Mouse (Mus musculus): ENCODE measurements around the gene Ehmt2. TPM values are rescaled to one million over a fixed set of nuclear protein-coding genes. Genes with fewer than 3 reads are reported as not detected.
"Not testable (repeated sequence)": the region's sequence is repeated elsewhere in the genome, so short reads cannot be mapped to it uniquely, and the experiment has no call there.

Ehmt2 gene
- total and polyA plus RNA-seq, 2 experiments from 2014 or later: 61.8 to 302 TPM

GRCm38 (mm10) chr17:34954831-34955230 is 56.6 kb downstream of the Ehmt2 start:
- Histone ChIP-seq H3K27ac (ENCODE audit: low read depth, low read length) (no peak overlapping the region), H3K27me3 (ENCODE audit: insufficient read depth, low read length) (no peaks in the 10 kb centered on the region; the same call in 1 of the 2 replicates), H3K4me3 (ENCODE audit: low read depth, low read length) (no peak overlapping the region), H3K36me3 (ENCODE audit: insufficient read depth) (peaks cover 6% of the 10 kb centered on the region), H3K9ac (no peak overlapping the region), H3K4me1 (ENCODE audit: insufficient read depth) (peaks cover 8% of the 10 kb centered on the region), H3K4me2 (ENCODE audit: low read depth) (no peak overlapping the region), H3K9me3 (ENCODE audit: low read length) (no peaks in the 10 kb centered on the region)
- DNase-seq: no peak
- no peak for ATAC-seq
- no peak for TF ChIP-seq CTCF (IDR thresholded peaks at IDR 0.05; ENCODE audit: low read depth)
- 82% methylated on average over 4 of the region's 4 CpGs for WGBS

GRCm38 (mm10) chr17:34955884-34956283 is 57.6 kb downstream of the Ehmt2 start:
- no peak for TF ChIP-seq CTCF (IDR thresholded peaks at IDR 0.05; ENCODE audit: low read depth)
- 83% methylated on average over 3 of the region's 3 CpGs for WGBS
- H3K27me3 ChIP-seq (ENCODE audit: insufficient read depth, low read length): peaks cover 3% of the 10 kb centered on the region; the same call in 1 of the 2 replicates
- H3K36me3 ChIP-seq (ENCODE audit: insufficient read depth): no peaks in the 10 kb centered on the region
- no peak overlapping the region for H3K9ac ChIP-seq
- no peak overlapping the region for H3K4me3 ChIP-seq (ENCODE audit: low read depth, low read length)
- H3K4me2 ChIP-seq (ENCODE audit: low read depth): no peak overlapping the region
- H3K4me1 ChIP-seq (ENCODE audit: insufficient read depth): peaks cover 1% of the 10 kb centered on the region; the same call in 1 of the 2 replicates
- no peak for DNase-seq
- no peaks in the 10 kb centered on the region for H3K9me3 ChIP-seq (ENCODE audit: low read length)
- H3K27ac ChIP-seq (ENCODE audit: low read depth, low read length): no peak overlapping the region
- ATAC-seq: no peak

GRCm38 (mm10) chr17:34956340-34956739 is 58.1 kb downstream of the Ehmt2 start:
- Histone ChIP-seq H3K4me1 (ENCODE audit: insufficient read depth) (no peaks in the 10 kb centered on the region), H3K4me3 (ENCODE audit: low read depth, low read length) (no peak overlapping the region), H3K9ac (no peak overlapping the region), H3K27me3 (ENCODE audit: insufficient read depth, low read length) (peaks cover 3% of the 10 kb centered on the region; the same call in 1 of the 2 replicates), H3K9me3 (ENCODE audit: low read length) (no peaks in the 10 kb centered on the region), H3K36me3 (ENCODE audit: insufficient read depth) (no peaks in the 10 kb centered on the region), H3K4me2 (ENCODE audit: low read depth) (no peak overlapping the region), H3K27ac (ENCODE audit: low read depth, low read length) (no peak overlapping the region)
- WGBS: 58% methylated on average over 1 of the region's 1 CpGs
- ATAC-seq: no peak
- DNase-seq: peak; percentile 30
- peak; percentile 59 for TF ChIP-seq CTCF (IDR thresholded peaks at IDR 0.05; ENCODE audit: low read depth)

GRCm38 (mm10) chr17:34957291-34957690 is 59.0 kb downstream of the Ehmt2 start:
- H3K4me3 ChIP-seq (ENCODE audit: low read depth, low read length); H3K9ac ChIP-seq; ATAC-seq; H3K27ac ChIP-seq (ENCODE audit: low read depth, low read length); H3K4me1 ChIP-seq (ENCODE audit: insufficient read depth); H3K27me3 ChIP-seq (ENCODE audit: insufficient read depth, low read length); H3K36me3 ChIP-seq (ENCODE audit: insufficient read depth); H3K9me3 ChIP-seq (ENCODE audit: low read length); H3K4me2 ChIP-seq (ENCODE audit: low read depth); DNase-seq: not testable (repeated sequence)
- 23% methylated on average over 32 of the region's 40 CpGs for WGBS

GRCm38 (mm10) chr17:34957966-34958365 is 59.7 kb downstream of the Ehmt2 start:
- not testable (repeated sequence) for ATAC-seq; H3K36me3 ChIP-seq (ENCODE audit: insufficient read depth); H3K4me2 ChIP-seq (ENCODE audit: low read depth); H3K4me1 ChIP-seq (ENCODE audit: insufficient read depth); H3K27ac ChIP-seq (ENCODE audit: low read depth, low read length); H3K4me3 ChIP-seq (ENCODE audit: low read depth, low read length); H3K9ac ChIP-seq; H3K9me3 ChIP-seq (ENCODE audit: low read length); H3K27me3 ChIP-seq (ENCODE audit: insufficient read depth, low read length); DNase-seq
- 33% methylated on average over 15 of the region's 40 CpGs for WGBS

GRCm38 (mm10) chr17:34958734-34959129 is 60.5 kb downstream of the Ehmt2 start:
- H3K4me1 ChIP-seq (ENCODE audit: insufficient read depth); H3K9me3 ChIP-seq (ENCODE audit: low read length); H3K27me3 ChIP-seq (ENCODE audit: insufficient read depth, low read length); H3K9ac ChIP-seq; ATAC-seq; H3K27ac ChIP-seq (ENCODE audit: low read depth, low read length); DNase-seq; H3K36me3 ChIP-seq (ENCODE audit: insufficient read depth): not testable (repeated sequence)
- 1% methylated on average over 23 of the region's 47 CpGs for WGBS
- Histone ChIP-seq H3K4me3 (ENCODE audit: low read depth, low read length) (peak overlapping the region; percentile 42), H3K4me2 (ENCODE audit: low read depth) (peak overlapping the region; percentile 62)

- not testable (repeated sequence) for H3K27me3 ChIP-seq (ENCODE audit: insufficient read depth, low read length); H3K4me1 ChIP-seq (ENCODE audit: insufficient read depth); H3K27ac ChIP-seq (ENCODE audit: low read depth, low read length); H3K36me3 ChIP-seq (ENCODE audit: insufficient read depth); H3K9me3 ChIP-seq (ENCODE audit: low read length); H3K9ac ChIP-seq
- peak within 1 kb of the TSS; percentile 62 for H3K4me2 ChIP-seq (ENCODE audit: low read depth)
- H3K4me3 ChIP-seq (ENCODE audit: low read depth, low read length): peak within 1 kb of the TSS; percentile 42
- DNase-seq (peak; percentile 70), ATAC-seq (peak; percentile 97)
- 1% methylated on average over 26 of the region's 32 CpGs for WGBS
These were observed 61.0 kb downstream of the Ehmt2 start, which contains the start of gene Hspa1b for GRCm38 (mm10) chr17:34959130-34959778. Gene Hspa1b, minus strand, starts transcription at chr17:34959238.

Measured in forebrain, postnatal 0 days (tissue).